Comparison of ENCODE assay signal across 8 mouse cellular contexts in genomic region chr13:54371387-54372330, GRCm38 (mm10). TPM values are rescaled to one million over a fixed set of nuclear protein-coding genes. Genes with fewer than 3 reads are reported as not detected.
A peak's percentile ranks its signal among the peaks of the same experiment; 100 is the strongest.
DNase-seq lines count a peak whose midpoint lies in the region; ATAC-seq and TF ChIP-seq lines count a peak whose summit lies in the region.

No protein-coding gene starts in this region.

- peak overlapping the region; percentile 47 for H3K4me3 ChIP-seq in gastrocnemius, adult 2 months
- peak overlapping the region; percentile 48 for H3K4me3 ChIP-seq in hindbrain, embryonic 15.5 days
- H3K4me3 ChIP-seq in limb, embryonic 11.5 days (ENCODE audit: low read depth, low read length): peak overlapping the region; percentile 14
- H3K4me3 ChIP-seq in midbrain, embryonic 12.5 days: peak overlapping the region; percentile 52

- peaks cover 56% of the 10 kb centered on the region for H3K4me1 ChIP-seq in hindbrain, embryonic 15.5 days (replicated peaks)
- peaks cover 10% of the 10 kb centered on the region; the same call in 1 of the 2 replicates for H3K4me1 ChIP-seq in limb, embryonic 11.5 days (ENCODE audit: control insufficient read depth, insufficient read depth, low read length)
- H3K4me1 ChIP-seq in midbrain, embryonic 12.5 days: peaks cover 48% of the 10 kb centered on the region

- H3K4me2 ChIP-seq in hindbrain, embryonic 15.5 days: peak overlapping the region; percentile 74
- H3K4me2 ChIP-seq in limb, embryonic 11.5 days (ENCODE audit: low read depth, severe bottlenecking): peak overlapping the region; percentile 44
- peak overlapping the region; percentile 83 for H3K4me2 ChIP-seq in midbrain, embryonic 12.5 days (replicated peaks)

- H3K27ac ChIP-seq in gastrocnemius, adult 2 months: no peak overlapping the region
- peak overlapping the region; percentile 70 for H3K27ac ChIP-seq in hindbrain, embryonic 15.5 days (replicated peaks)
- no peak overlapping the region for H3K27ac ChIP-seq in limb, embryonic 11.5 days (replicated peaks; ENCODE audit: low read depth, low read length)
- H3K27ac ChIP-seq in midbrain, embryonic 12.5 days (replicated peaks): peak overlapping the region; percentile 86

- ATAC-seq in hindbrain, embryonic 15.5 days (ENCODE audit: low FRiP score, low read depth): peak; percentile 82
- ATAC-seq in limb, embryonic 11.5 days (ENCODE audit: insufficient number of reproducible peaks, low FRiP score, low TSS enrichment, low read depth): peak; percentile 81
- ATAC-seq in midbrain, embryonic 12.5 days (ENCODE audit: low FRiP score, low read depth): peak; percentile 82
- ATAC-seq in erythroid progenitor cell, adult 5-6 weeks (replicated peaks; ENCODE audit: low FRiP score, poor library complexity, severe bottlenecking): no peak; the same call in 1 of the 2 replicates

- TF ChIP-seq CTCF in gastrocnemius, adult 2 months (IDR thresholded peaks at IDR 0.05): peak; percentile 21

- peak overlapping the region; percentile 53 for H3K9ac ChIP-seq in hindbrain, embryonic 15.5 days
- no peak overlapping the region for H3K9ac ChIP-seq in limb, embryonic 11.5 days (ENCODE audit: low read length)
- peak overlapping the region; percentile 66 for H3K9ac ChIP-seq in midbrain, embryonic 12.5 days (replicated peaks)

- H3K27me3 ChIP-seq in hindbrain, embryonic 15.5 days: peaks cover 3% of the 10 kb centered on the region; the same call in 1 of the 2 replicates
- peaks cover 8% of the 10 kb centered on the region; the same call in 1 of the 2 replicates for H3K27me3 ChIP-seq in limb, embryonic 11.5 days (ENCODE audit: control insufficient read depth, insufficient read depth, low read length)
- peaks cover 22% of the 10 kb centered on the region for H3K27me3 ChIP-seq in midbrain, embryonic 12.5 days

- intact Hi-C loops in gastrocnemius, adult 2 months (cut with DNase I): loop anchor here (2.0 kb wide), 1 partner anchor 125 kb away; no protein-coding TSS in a partner anchor

- DNase-seq in WW6 (ENCODE audit: low read depth, low spot score): peak; percentile 70
- peak; percentile 81 for DNase-seq in cerebellum, adult 9-11 months
- peak; percentile 82 for DNase-seq in gastrocnemius, adult 2 months
- peak; percentile 97 for DNase-seq in limb, embryonic 11.5 days (ENCODE audit: low spot score)
- peak; percentile 29 for DNase-seq in skeletal muscle tissue, adult 2 months (ENCODE audit: low read depth, low spot score)

- no peaks in the 10 kb centered on the region for H3K9me3 ChIP-seq in hindbrain, embryonic 15.5 days
- no peaks in the 10 kb centered on the region for H3K9me3 ChIP-seq in limb, embryonic 11.5 days (ENCODE audit: control insufficient read depth, low read length)
- no peaks in the 10 kb centered on the region for H3K9me3 ChIP-seq in midbrain, embryonic 12.5 days

- no peaks in the 10 kb centered on the region for H3K36me3 ChIP-seq in hindbrain, embryonic 15.5 days
- H3K36me3 ChIP-seq in limb, embryonic 11.5 days (ENCODE audit: control insufficient read depth, insufficient read depth, low read length): no peaks in the 10 kb centered on the region
- H3K36me3 ChIP-seq in midbrain, embryonic 12.5 days: no peaks in the 10 kb centered on the region

- WGBS in hindbrain, embryonic 15.5 days: under 1% methylated on average over 53 of the region's 59 CpGs
- under 1% methylated on average over 53 of the region's 59 CpGs for WGBS in limb, embryonic 11.5 days
- under 1% methylated on average over 58 of the region's 59 CpGs for WGBS in midbrain, embryonic 12.5 days

RNA-seq across cellular contexts. Expression of gene Cplx2, which starts 0.5 kb away (rescaled TPM):
- total RNA-seq in gastrocnemius, adult 2 months (2021): under 1 TPM; 0.46 to 0.84 TPM
- 27.9 and 31.2 TPM in 2 replicates for polyA plus RNA-seq in hindbrain, embryonic 15.5 days (2015; fragmentation: Nextera tagmentation; extraction: Ambion mirVana)
- 3.4 and 4.3 TPM in 2 replicates for polyA plus RNA-seq in limb, embryonic 11.5 days (2014; fragmentation: Nextera tagmentation; extraction: Ambion mirVana)
- polyA plus RNA-seq in midbrain, embryonic 12.5 days (2016; fragmentation: Nextera tagmentation; extraction: Ambion mirVana): 22.0 and 22.6 TPM in 2 replicates
- total RNA-seq in erythroid progenitor cell, adult 5-6 weeks (2015; ENCODE audit: low replicate concordance): 2.9 and 5.4 TPM in 2 replicates
- total RNA-seq in erythroid progenitor cell, adult 5-6 weeks (2017; ENCODE audit: low replicate concordance): 2.1 and 2.2 TPM in 2 replicates

Comparison
In these comparisons a context has a peak if more than half of its experiments do, and no peak if none do; other contexts are left out.
1. DNase-seq: peak in every context shown above with its lines; median percentile 97 in limb, embryonic 11.5 days; 82 in gastrocnemius, adult 2 months; 81 in cerebellum, adult 9-11 months; 70 in WW6; 29 in skeletal muscle tissue, adult 2 months.
2. H3K27ac ChIP-seq: peak in hindbrain, embryonic 15.5 days (single experiment) and midbrain, embryonic 12.5 days (single experiment); none in gastrocnemius, adult 2 months (single experiment) and limb, embryonic 11.5 days (single experiment).
3. Peak in every context shown above with its lines, with median percentiles within 50 percentile points of each other: H3K4me3 ChIP-seq and H3K4me2 ChIP-seq.